Mouse (Mus musculus) embryonic fibroblast, embryonic 13.5 days (primary cell): ENCODE data around the gene Prr23a3.

Source experiments
- CTCF ChIP-seq: IDR thresholded peaks from 2 replicates; pipeline ENCODE4 v1.5.1; 2011; ENCODE audit warnings: mild to moderate bottlenecking, control low read depth, low read length, moderate library complexity, borderline replicate concordance; ENCODE audit not compliant: insufficient read depth
- POLR2A ChIP-seq: IDR thresholded peaks from 2 replicates; pipeline ENCODE4 v1.6.1; 2011; ENCODE audit warnings: low read depth, mild to moderate bottlenecking, control low read depth, low read length, moderate library complexity

GRCm38 (mm10) chr9:98819481-98819880, 45.1 kb upstream of the Prr23a3 start:
- TF ChIP-seq CTCF (no peak), POLR2A (no peak)
